Mouse (Mus musculus) MEL (cell line): Measurements from ENCODE around the gene Dera. TPM values are rescaled to one million over a fixed set of nuclear protein-coding genes. Genes with fewer than 3 reads are reported as not detected.

ENCODE experiments used
- DNase-seq: peaks from one replicate; pipeline ENCODE4 v3.0.0; 2011; ENCODE audit warnings: low read depth, low spot score
- H3K27ac ChIP-seq: 2 replicates; pipeline ENCODE4 v1.5.1; 2012; ENCODE audit warnings: low read depth, mild to moderate bottlenecking, control low read depth, low read length, moderate library complexity; ENCODE audit not compliant: control insufficient read depth
- H3K27me3 ChIP-seq, 2 experiments: fragments of 150-350 bp in 1 of 2; sonication (generic) in 1 of 2; 2 replicates each; pipeline ENCODE4 v1.6.1; 2012; ENCODE audit warnings: low read length in 2 of 2, mild to moderate bottlenecking in 2 of 2, improper control_type of control experiment in 1 of 2, moderate library complexity in 1 of 2; ENCODE audit not compliant: insufficient read depth in 2 of 2, control insufficient read depth in 1 of 2
- H3K36me3 ChIP-seq, 2 experiments: 2 replicates each; pipeline ENCODE4 v1.6.1; 2012 to 2014; ENCODE audit warnings: low read length in 2 of 2, improper control_type of control experiment in 1 of 2, inconsistent platforms in 1 of 2, mild to moderate bottlenecking in 1 of 2; ENCODE audit not compliant: insufficient read depth in 2 of 2, control insufficient read depth in 1 of 2
- H3K4me1 ChIP-seq, 2 experiments: fragments of 150-350 bp in 1 of 2; sonication (generic) in 1 of 2; 2 replicates each; pipeline ENCODE4 v1.6.1; 2012; ENCODE audit warnings: low read length in 2 of 2, improper control_type of control experiment in 1 of 2, mild to moderate bottlenecking in 1 of 2; ENCODE audit not compliant: insufficient read depth in 2 of 2, control insufficient read depth in 1 of 2
- H3K4me3 ChIP-seq, 2 experiments: fragments of 150-350 bp in 1 of 2; sonication (generic) in 1 of 2; 2 replicates each; pipeline ENCODE4 v1.5.1; 2012; ENCODE audit warnings: low read depth in 2 of 2, low read length in 2 of 2, mild to moderate bottlenecking in 2 of 2, moderate library complexity in 2 of 2, control low read depth in 1 of 2, improper control_type of control experiment in 1 of 2; ENCODE audit not compliant: control insufficient read depth in 1 of 2, insufficient read depth in 1 of 2
- H3K79me2 ChIP-seq: 2 replicates; pipeline ENCODE4 v1.6.1; 2012; ENCODE audit warnings: mild to moderate bottlenecking, low read length, moderate library complexity; ENCODE audit not compliant: control insufficient read depth, poor library complexity, insufficient read depth
- H3K9ac ChIP-seq: 2 replicates; pipeline ENCODE4 v1.6.1; 2012; ENCODE audit warnings: low read depth, mild to moderate bottlenecking, control low read depth, low read length, moderate library complexity; ENCODE audit not compliant: control insufficient read depth, poor library complexity, severe bottlenecking
- H3K9me3 ChIP-seq: fragments of 150-350 bp; sonication (generic); replicated peaks from 2 replicates; pipeline ENCODE4 v1.6.1; 2012; ENCODE audit warnings: mild to moderate bottlenecking, low read length, improper control_type of control experiment, moderate library complexity; ENCODE audit not compliant: insufficient read depth
- CHD1 ChIP-seq: IDR thresholded peaks from 2 replicates; pipeline ENCODE4 v1.6.1; 2012; ENCODE audit warnings: low read depth, mild to moderate bottlenecking, inconsistent platforms, low read length, improper control_type of control experiment
- CTCF ChIP-seq, 3 experiments: IDR thresholded peaks in 2 of 3; conservative IDR thresholded peaks in 1 of 3; 2 replicates each; pipeline ENCODE4 v1.5.1; 2011 to 2012; ENCODE audit warnings: low read length in 3 of 3, low read depth in 2 of 3, mild to moderate bottlenecking in 2 of 3, improper control_type of control experiment in 1 of 3, inconsistent platforms in 1 of 3, mixed read lengths in 1 of 3, moderate library complexity in 1 of 3; ENCODE audit not compliant: control insufficient read depth in 1 of 3, insufficient read depth in 1 of 3, poor library complexity in 1 of 3, severe bottlenecking in 1 of 3
- E2F4 ChIP-seq: IDR thresholded peaks from 2 replicates; pipeline ENCODE4 v1.6.1; 2011; ENCODE audit warnings: low read depth, low read length, improper control_type of control experiment, borderline replicate concordance
- EP300 ChIP-seq, 2 experiments: IDR thresholded peaks; 2 replicates each; pipeline ENCODE4 v1.6.1; 2011; ENCODE audit warnings: improper control_type of control experiment in 2 of 2, low read length in 2 of 2, low read depth in 1 of 2, mild to moderate bottlenecking in 1 of 2
- ETS1 ChIP-seq: IDR thresholded peaks from 2 replicates; pipeline ENCODE4 v1.6.1; 2012; ENCODE audit warnings: low read depth, mild to moderate bottlenecking, inconsistent platforms, low read length, improper control_type of control experiment, moderate library complexity
- GABPA ChIP-seq: IDR thresholded peaks from 2 replicates; pipeline ENCODE4 v1.6.1; 2012; ENCODE audit warnings: low read depth, mild to moderate bottlenecking, inconsistent platforms, low read length, improper control_type of control experiment, moderate library complexity
- GATA1 ChIP-seq: IDR thresholded peaks from 2 replicates; pipeline ENCODE4 v1.6.1; 2011; ENCODE audit warnings: low read depth, low read length, improper control_type of control experiment
- HCFC1 ChIP-seq: IDR thresholded peaks from 2 replicates; pipeline ENCODE4 v1.6.1; 2012; ENCODE audit warnings: low read depth, mild to moderate bottlenecking, inconsistent platforms, low read length, improper control_type of control experiment, moderate library complexity
- JUND ChIP-seq: IDR thresholded peaks from 2 replicates; pipeline ENCODE4 v1.6.1; 2011; ENCODE audit warnings: low read depth, mild to moderate bottlenecking, improper control_type of control experiment, low read length
- MAZ ChIP-seq: IDR thresholded peaks from 2 replicates; pipeline ENCODE4 v1.6.1; 2012; ENCODE audit warnings: low read depth, mild to moderate bottlenecking, inconsistent platforms, low read length, improper control_type of control experiment
- MXI1 ChIP-seq: IDR thresholded peaks from 2 replicates; pipeline ENCODE4 v1.6.1; 2011; ENCODE audit warnings: mild to moderate bottlenecking, low read depth, low read length, improper control_type of control experiment
- MYC ChIP-seq: IDR thresholded peaks from 2 replicates; pipeline ENCODE4 v1.6.1; 2011; ENCODE audit warnings: low read depth, mild to moderate bottlenecking, low read length, improper control_type of control experiment, moderate library complexity
- NRF1 ChIP-seq: IDR thresholded peaks from 2 replicates; pipeline ENCODE4 v1.6.1; 2014; ENCODE audit warnings: low read depth, mild to moderate bottlenecking, inconsistent platforms, low read length, improper control_type of control experiment, moderate library complexity; ENCODE audit not compliant: poor library complexity, insufficient read depth, severe bottlenecking
- POLR2A ChIP-seq, 2 experiments: IDR thresholded peaks; 2 replicates each; pipeline ENCODE4 v1.6.1; 2011 to 2012; ENCODE audit warnings: low read length in 2 of 2, mild to moderate bottlenecking in 2 of 2, control low read depth in 1 of 2, improper control_type of control experiment in 1 of 2, low read depth in 1 of 2, moderate library complexity in 1 of 2; ENCODE audit not compliant: control insufficient read depth in 1 of 2, insufficient read depth in 1 of 2, poor library complexity in 1 of 2
- POLR2AphosphoS2 ChIP-seq: IDR thresholded peaks from 2 replicates; pipeline ENCODE4 v1.6.1; 2011; ENCODE audit warnings: low read length, improper control_type of control experiment
- RCOR1 ChIP-seq: IDR thresholded peaks from 2 replicates; pipeline ENCODE4 v1.6.1; 2012; ENCODE audit warnings: low read depth, mild to moderate bottlenecking, inconsistent platforms, low read length, improper control_type of control experiment
- SMC3 ChIP-seq: IDR thresholded peaks from 2 replicates; pipeline ENCODE4 v1.6.1; 2011; ENCODE audit warnings: low read depth, low read length, improper control_type of control experiment
- TAL1 ChIP-seq: IDR thresholded peaks from 2 replicates; pipeline ENCODE4 v1.6.1; 2012; ENCODE audit warnings: mild to moderate bottlenecking, inconsistent platforms, low read length, moderate library complexity, mixed read lengths
- USF1 ChIP-seq: IDR thresholded peaks from 2 replicates; pipeline ENCODE4 v1.6.1; 2014; ENCODE audit warnings: low read depth, mild to moderate bottlenecking, inconsistent platforms, low read length, improper control_type of control experiment, moderate library complexity
- USF2 ChIP-seq, 2 experiments: IDR thresholded peaks; 2 replicates each; pipeline ENCODE4 v1.6.1; 2011 to 2012; ENCODE audit warnings: improper control_type of control experiment in 2 of 2, low read length in 2 of 2, borderline replicate concordance in 1 of 2, inconsistent platforms in 1 of 2, low read depth in 1 of 2, mild to moderate bottlenecking in 1 of 2; ENCODE audit not compliant: insufficient read depth in 1 of 2
- ZKSCAN1 ChIP-seq: IDR thresholded peaks from 2 replicates; pipeline ENCODE4 v1.6.1; 2012; ENCODE audit warnings: low read depth, mild to moderate bottlenecking, inconsistent platforms, low read length, improper control_type of control experiment, moderate library complexity
- ZMIZ1 ChIP-seq: IDR thresholded peaks from 2 replicates; pipeline ENCODE4 v1.6.1; 2012; ENCODE audit warnings: low read depth, mild to moderate bottlenecking, inconsistent platforms, low read length, improper control_type of control experiment, moderate library complexity
- ZNF384 ChIP-seq: IDR thresholded peaks from 2 replicates; pipeline ENCODE4 v1.6.1; 2012; ENCODE audit warnings: low read depth, mild to moderate bottlenecking, inconsistent platforms, low read length, improper control_type of control experiment
- polyA plus RNA-seq, 2 experiments: library from polyadenylated mRNA; stranded (reverse) in 1 of 2; unstranded in 1 of 2; fragments of >175 nt in 1 of 2; fragments of >200 nt in 1 of 2; gene quantifications; 2 replicates each; pipeline versions ENCODE4 v1.2.1 to v1.2.4; 2012; ENCODE audit warnings: low replicate concordance in 2 of 2, low read depth in 1 of 2; ENCODE audit not compliant: insufficient read length in 2 of 2, insufficient read depth in 1 of 2, missing spikeins in 1 of 2
- total RNA-seq: library from RNA; depleted of rRNA; stranded (reverse); fragments of 300-350 nt; gene quantifications from 2 replicates; pipeline ENCODE4 v1.2.3, GENCODE M21; 2012

The Dera gene
- total and polyA plus RNA-seq, 3 experiments, result 39.4 to 56.9 TPM; not detected in 1

DNA sequence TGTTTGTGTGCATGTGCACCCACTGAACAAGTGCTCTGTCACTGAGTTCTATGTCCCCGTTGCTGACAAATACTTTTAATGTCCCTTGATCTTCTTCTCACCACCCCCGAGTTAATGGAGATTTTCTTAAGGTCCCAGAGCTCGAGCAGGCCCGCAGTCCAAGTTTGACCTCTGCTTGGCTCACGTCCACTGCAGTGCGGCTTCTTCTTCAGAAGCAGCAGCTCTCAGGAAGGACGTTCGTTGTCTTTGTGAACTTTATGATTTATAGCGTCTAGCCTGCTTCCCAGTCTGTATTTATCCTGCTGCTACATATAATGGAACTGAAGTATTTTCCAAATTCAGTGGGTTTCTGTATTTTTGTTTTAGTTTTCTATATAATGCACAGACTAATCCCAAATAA lies 44.9 kb downstream of the Dera start:
- H3K27me3 ChIP-seq, result no peaks in the 10 kb centered on the region
- H3K79me2 ChIP-seq, result no peaks in the 10 kb centered on the region
- H3K27ac ChIP-seq, result no peak overlapping the region
- DNase-seq, result no peak
- H3K9me3 ChIP-seq, result no peaks in the 10 kb centered on the region
- H3K4me1 ChIP-seq, result no peaks in the 10 kb centered on the region
- no peak overlapping the region for H3K9ac ChIP-seq
- TF ChIP-seq ZMIZ1 (no peak), MAZ (no peak), GATA1 (no peak), GABPA (no peak), NRF1 (no peak), MXI1 (no peak), POLR2A (IDR thresholded peaks at IDR 0.05; ENCODE audit: control insufficient read depth in 1 of 2, insufficient read depth in 1 of 2, low read depth in 1 of 2, low read length in 2 of 2, poor library complexity in 1 of 2) (no peak), CTCF (IDR thresholded peaks at IDR 0.05 in 2 of 3, conservative IDR thresholded peaks at IDR 0.05 in 1 of 3; ENCODE audit: control insufficient read depth in 1 of 3, insufficient read depth in 1 of 3, low read depth in 2 of 3, low read length in 3 of 3, poor library complexity in 1 of 3, severe bottlenecking in 1 of 3) (no peak), ETS1 (no peak), USF1 (no peak), EP300 (IDR thresholded peaks at IDR 0.05; ENCODE audit: low read depth in 1 of 2, low read length in 2 of 2) (no peak), POLR2AphosphoS2 (no peak), ZNF384 (no peak), CHD1 (no peak), RCOR1 (no peak), SMC3 (no peak), TAL1 (no peak), JUND (no peak), E2F4 (no peak)
- H3K4me3 ChIP-seq, result no peak overlapping the region
- H3K36me3 ChIP-seq, result peaks cover 0 to 4% of the 10 kb centered on the region in 2 experiments; a peak in 1 of 4 replicates

DNA sequence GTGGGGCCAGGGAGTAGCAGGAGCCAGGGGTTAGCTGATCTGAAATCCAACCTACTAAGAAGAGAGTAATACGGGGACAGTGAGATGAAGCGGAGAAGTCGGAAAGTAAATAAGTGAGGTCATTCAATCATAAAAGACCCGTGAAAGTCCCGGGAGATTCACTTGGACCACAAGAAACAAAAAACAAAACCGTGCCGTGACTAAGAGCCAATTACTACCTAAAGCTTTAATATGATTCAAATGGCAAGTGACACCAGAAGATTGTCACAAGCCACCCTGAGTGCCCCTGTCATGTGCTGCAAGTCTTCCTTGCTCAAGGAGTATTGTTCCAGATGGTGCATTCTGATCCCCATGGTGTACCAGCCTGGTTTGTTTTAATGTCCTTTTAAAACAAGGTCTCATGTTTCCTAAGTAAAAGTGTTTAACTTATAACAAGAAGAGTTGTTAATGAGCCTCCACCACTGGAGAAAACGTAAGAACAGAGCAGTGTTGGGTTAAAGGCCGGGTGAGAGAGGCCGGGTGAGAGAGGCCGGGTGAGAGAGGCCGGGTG lies 49.2 kb downstream of the Dera start:
- no peaks in the 10 kb centered on the region for H3K27me3 ChIP-seq
- TF ChIP-seq USF2 (IDR thresholded peaks at IDR 0.05; ENCODE audit: borderline replicate concordance in 1 of 2, insufficient read depth in 1 of 2, low read depth in 1 of 2, low read length in 2 of 2) (no peak), GATA1 (no peak), MAZ (no peak), JUND (no peak), NRF1 (no peak), HCFC1 (no peak), ZKSCAN1 (no peak), E2F4 (no peak), GABPA (no peak), MYC (no peak), TAL1 (no peak), USF1 (no peak)
- no peak overlapping the region for H3K9ac ChIP-seq
- H3K4me1 ChIP-seq, result no peaks in the 10 kb centered on the region
- DNase-seq, result no peak
- no peak overlapping the region for H3K4me3 ChIP-seq
- no peaks in the 10 kb centered on the region for H3K79me2 ChIP-seq
- H3K9me3 ChIP-seq, result no peaks in the 10 kb centered on the region
- no peak overlapping the region for H3K27ac ChIP-seq
- peaks cover 0 to 4% of the 10 kb centered on the region in 2 experiments; a peak in 1 of 4 replicates for H3K36me3 ChIP-seq
